Mouse (Mus musculus) midbrain, embryonic 12.5 days (tissue): ENCODE results near the gene Por. TPM values are rescaled to one million over a fixed set of nuclear protein-coding genes. Genes with fewer than 3 reads are reported as not detected.

Experiments used
- ATAC-seq: fragments of 200-750 bp; cut with Nextera tagmentation; 2 replicates; pipeline ENCODE4 v1.8.0; 2017; ENCODE audit warnings: low read depth, moderate TSS enrichment, moderate library complexity; ENCODE audit not compliant: low FRiP score
- H3K27ac ChIP-seq: fragments of 300-500 bp; sonication (generic); replicated peaks from 2 replicates; pipeline ENCODE4 v1.5.1; 2016; ENCODE audit warnings: mild to moderate bottlenecking
- H3K27me3 ChIP-seq: fragments of 300-500 bp; sonication (generic); 2 replicates; pipeline ENCODE4 v1.6.1; 2016; ENCODE audit warnings: mild to moderate bottlenecking
- H3K36me3 ChIP-seq: fragments of 300-500 bp; sonication (generic); 2 replicates; pipeline ENCODE4 v1.6.1; 2016
- H3K4me1 ChIP-seq: fragments of 300-500 bp; sonication (generic); 2 replicates; pipeline ENCODE4 v1.6.1; 2016
- H3K4me2 ChIP-seq: fragments of 300-500 bp; sonication (generic); replicated peaks from 2 replicates; pipeline ENCODE4 v1.6.1; 2016; ENCODE audit warnings: mild to moderate bottlenecking, moderate library complexity
- H3K4me3 ChIP-seq: fragments of 300-500 bp; sonication (generic); 2 replicates; pipeline ENCODE4 v1.5.1; 2016; ENCODE audit warnings: mild to moderate bottlenecking
- H3K9ac ChIP-seq: fragments of 300-500 bp; sonication (generic); replicated peaks from 2 replicates; pipeline ENCODE4 v1.6.1; 2016; ENCODE audit warnings: mild to moderate bottlenecking, moderate library complexity
- H3K9me3 ChIP-seq: fragments of 300-500 bp; sonication (generic); 2 replicates; pipeline ENCODE4 v1.6.1; 2016; ENCODE audit warnings: mild to moderate bottlenecking
- WGBS: fragments of 180-500 bp; shearing (Covaris S2); methylation state at CpG from one replicate; pipeline ENCODE4 v1.1.7; 2016; 5-methylcytosine and 5-hydroxymethylcytosine counted together
- polyA plus RNA-seq: library from polyadenylated mRNA; unstranded; fragments of >200 nt; fragmentation: Nextera tagmentation; extraction: Ambion mirVana; gene quantifications from 2 replicates; pipeline ENCODE4 v1.2.1, GENCODE M21; 2016

The Por gene
- polyA plus RNA-seq, 1 experiment from 2014 or later, result 145 TPM

- Histone ChIP-seq H3K36me3 (peaks cover 55% of the 10 kb centered on the region), H3K4me1 (peaks cover 3% of the 10 kb centered on the region; the same call in 1 of the 2 replicates), H3K9me3 (no peaks in the 10 kb centered on the region), H3K4me2 (no peak overlapping the region), H3K27me3 (no peaks in the 10 kb centered on the region), H3K4me3 (no peak overlapping the region), H3K9ac (no peak overlapping the region), H3K27ac (no peak overlapping the region)
- WGBS, result 93% methylated on average over 4 of the region's 4 CpGs
- no peak for ATAC-seq
These were observed 35.5 kb downstream of the Por start for GRCm38 (mm10) chr5:135705383-135705782.

DNA sequence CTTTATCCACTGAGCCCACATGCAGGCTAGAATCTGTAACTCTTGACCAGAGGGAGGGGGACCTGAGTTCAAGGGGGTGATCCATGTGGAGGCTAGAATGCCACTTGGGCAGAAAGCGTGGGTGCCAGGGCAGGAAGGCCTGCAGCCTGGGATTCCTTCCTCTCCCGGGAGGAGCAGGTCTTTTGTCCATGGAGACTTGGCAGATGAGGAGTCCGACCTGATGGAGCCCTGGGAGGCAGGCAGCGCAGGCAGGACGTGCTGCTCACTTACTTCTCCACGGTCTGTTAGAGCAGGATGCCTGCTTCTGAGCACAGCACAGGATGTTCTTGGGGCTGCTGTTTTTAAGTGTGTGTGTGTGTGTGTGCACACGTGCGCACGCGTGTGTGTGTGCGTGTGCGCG lies 37.2 kb downstream of the Por start:
- Histone ChIP-seq H3K4me2 (no peak overlapping the region), H3K9ac (no peak overlapping the region), H3K27ac (no peak overlapping the region), H3K4me3 (no peak overlapping the region), H3K27me3 (no peaks in the 10 kb centered on the region), H3K4me1 (peaks cover 3% of the 10 kb centered on the region; the same call in 1 of the 2 replicates), H3K9me3 (no peaks in the 10 kb centered on the region), H3K36me3 (peaks cover 38% of the 10 kb centered on the region)
- ATAC-seq, result no peak
- WGBS, result 94% methylated on average over 13 of the region's 13 CpGs

GRCm38 (mm10) chr5:135707855-135708254 lies 38.0 kb downstream of the Por start:
- WGBS, result 70% methylated on average over 1 of the region's 1 CpGs
- Histone ChIP-seq H3K4me3 (no peak overlapping the region), H3K9ac (no peak overlapping the region), H3K4me1 (peaks cover 7% of the 10 kb centered on the region; the same call in 1 of the 2 replicates), H3K27me3 (no peaks in the 10 kb centered on the region), H3K36me3 (peaks cover 38% of the 10 kb centered on the region), H3K27ac (0 out of 2 replicates have a peak overlapping the region, but pooled peaks have one; percentile 15), H3K9me3 (no peaks in the 10 kb centered on the region), H3K4me2 (no peak overlapping the region)
- ATAC-seq, result no peak

DNA sequence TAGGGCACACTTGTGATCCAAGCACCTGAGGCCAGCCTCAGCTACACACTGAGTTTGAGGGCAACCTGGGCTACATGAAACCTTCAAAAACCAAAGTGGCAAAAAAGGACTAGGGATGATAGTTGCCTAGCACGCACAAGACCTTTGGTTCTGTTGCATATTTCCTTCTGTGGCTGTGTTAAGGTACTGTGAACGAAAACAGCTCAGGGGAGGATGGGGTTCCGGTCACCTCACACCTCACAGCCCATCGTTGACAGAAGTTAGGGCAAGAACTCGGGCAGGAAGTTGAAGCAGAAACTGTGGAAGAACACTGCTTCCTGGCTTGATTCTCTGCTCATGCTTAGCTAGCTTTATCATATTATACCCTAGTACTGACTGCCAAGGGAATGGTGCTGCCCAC lies 39.9 kb downstream of the Por start:
- WGBS, result 97% methylated on average over 5 of the region's 5 CpGs
- H3K4me1 ChIP-seq, result peaks cover 4% of the 10 kb centered on the region; the same call in 1 of the 2 replicates
- ATAC-seq, result no peak
- no peak overlapping the region for H3K4me2 ChIP-seq
- H3K36me3 ChIP-seq, result peaks cover 38% of the 10 kb centered on the region
- H3K9ac ChIP-seq, result no peak overlapping the region
- no peak overlapping the region for H3K4me3 ChIP-seq
- no peaks in the 10 kb centered on the region for H3K27me3 ChIP-seq
- no peak overlapping the region for H3K27ac ChIP-seq
- no peaks in the 10 kb centered on the region for H3K9me3 ChIP-seq

- Histone ChIP-seq H3K4me1 (peaks cover 4% of the 10 kb centered on the region; the same call in 1 of the 2 replicates), H3K9me3 (no peaks in the 10 kb centered on the region), H3K27me3 (no peaks in the 10 kb centered on the region), H3K27ac (no peak overlapping the region), H3K4me2 (no peak overlapping the region), H3K36me3 (peaks cover 39% of the 10 kb centered on the region), H3K4me3 (no peak overlapping the region), H3K9ac (no peak overlapping the region)
- no peak for ATAC-seq
- WGBS, result 91% methylated on average over 7 of the region's 7 CpGs
These were observed 40.9 kb downstream of the Por start for GRCm38 (mm10) chr5:135710599-135711214.

DNA sequence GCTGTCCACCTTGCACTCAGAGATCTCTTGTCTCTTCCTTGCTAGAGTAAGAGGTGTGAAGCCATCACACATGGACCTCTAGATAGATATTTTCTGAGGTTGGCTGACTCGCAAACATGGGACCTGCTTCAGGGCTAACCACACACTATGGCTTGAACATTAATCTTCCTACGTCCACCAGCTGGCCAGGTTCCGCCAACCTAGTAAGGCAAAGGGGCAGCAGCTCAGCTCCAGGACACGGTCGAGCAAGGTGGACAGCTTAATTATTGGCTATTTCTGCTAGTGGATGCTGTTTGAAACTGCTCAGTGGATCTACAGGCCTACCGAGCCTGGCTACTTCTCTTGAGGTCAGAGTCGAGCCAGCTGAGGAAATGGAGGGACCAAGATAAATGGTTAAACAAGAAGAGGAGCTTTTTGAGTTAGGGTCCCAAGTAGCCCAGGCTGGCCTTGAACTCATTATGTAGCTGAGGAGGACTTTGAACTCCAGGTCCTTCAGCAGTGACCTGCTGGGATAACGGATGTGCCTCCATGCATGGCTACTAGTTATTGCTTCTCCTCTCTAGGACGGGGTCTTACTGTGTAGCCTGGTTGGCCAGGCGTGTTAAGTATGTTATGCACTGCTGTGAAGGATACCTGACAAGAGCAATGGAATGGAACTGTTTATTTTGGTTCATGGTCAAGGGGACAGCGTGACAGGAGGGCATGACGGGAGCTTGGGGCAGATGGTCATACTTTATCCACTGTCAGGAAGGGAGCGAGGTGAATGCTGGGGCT lies 41.9 kb downstream of the Por start:
- Histone ChIP-seq H3K9ac (no peak overlapping the region), H3K27ac (no peak overlapping the region), H3K4me1 (peaks cover 4% of the 10 kb centered on the region; the same call in 1 of the 2 replicates), H3K4me3 (no peak overlapping the region), H3K4me2 (no peak overlapping the region), H3K27me3 (no peaks in the 10 kb centered on the region), H3K9me3 (no peaks in the 10 kb centered on the region), H3K36me3 (peaks cover 42% of the 10 kb centered on the region)
- 90% methylated on average over 13 of the region's 13 CpGs for WGBS
- no peak for ATAC-seq

- Histone ChIP-seq H3K4me1 (peaks cover 4% of the 10 kb centered on the region; the same call in 1 of the 2 replicates), H3K9me3 (no peaks in the 10 kb centered on the region), H3K9ac (no peak overlapping the region), H3K4me2 (no peak overlapping the region), H3K27ac (no peak overlapping the region), H3K36me3 (peaks cover 41% of the 10 kb centered on the region), H3K27me3 (no peaks in the 10 kb centered on the region), H3K4me3 (no peak overlapping the region)
- ATAC-seq, result no peak
- WGBS, result 71% methylated on average over 4 of the region's 4 CpGs
These were observed 43.0 kb downstream of the Por start for GRCm38 (mm10) chr5:135712803-135713202.

DNA sequence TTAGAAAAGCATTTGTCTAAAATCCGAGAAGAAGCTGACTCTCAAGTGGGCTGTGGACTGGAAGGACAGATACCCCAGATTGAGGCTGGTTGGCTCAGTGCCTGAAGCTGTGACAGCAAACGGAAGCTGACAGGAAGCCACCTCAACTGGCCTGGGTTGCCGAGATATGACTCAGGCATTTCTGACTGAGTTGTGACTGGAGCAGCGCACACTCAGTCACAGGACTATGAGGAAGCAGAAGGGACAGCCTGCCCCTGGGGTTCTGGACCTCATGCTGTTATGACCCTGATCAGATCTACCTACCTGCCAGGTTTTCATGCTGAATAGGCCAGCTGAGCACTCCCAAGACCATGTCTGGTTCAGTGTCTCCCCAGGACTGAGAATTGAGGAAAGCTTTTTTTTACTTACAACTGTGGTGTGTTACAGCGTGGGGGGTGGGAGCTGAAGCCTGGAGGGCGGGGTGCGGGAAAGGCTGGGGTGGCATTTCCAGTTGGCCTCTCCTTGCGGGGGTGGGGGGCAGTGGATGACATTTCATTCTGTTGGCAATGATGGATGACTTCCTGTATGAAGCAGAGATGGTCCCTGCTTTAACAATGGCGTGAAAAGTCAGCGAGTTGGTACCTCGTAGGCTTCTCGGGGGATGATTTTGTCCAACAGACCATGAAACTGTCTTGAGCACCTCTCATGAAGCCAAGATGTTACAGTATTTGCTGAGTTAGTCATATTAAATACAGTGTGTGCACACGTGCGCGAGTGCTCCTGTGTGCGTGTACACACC lies 43.8 kb downstream of the Por start:
- Histone ChIP-seq H3K4me2 (no peak overlapping the region), H3K27ac (no peak overlapping the region), H3K4me3 (no peak overlapping the region), H3K9me3 (no peaks in the 10 kb centered on the region), H3K27me3 (no peaks in the 10 kb centered on the region), H3K4me1 (peaks cover 4% of the 10 kb centered on the region; the same call in 1 of the 2 replicates), H3K36me3 (peaks cover 41% of the 10 kb centered on the region), H3K9ac (no peak overlapping the region)
- WGBS, result 85% methylated on average over 16 of the region's 16 CpGs
- ATAC-seq, result no peak

DNA sequence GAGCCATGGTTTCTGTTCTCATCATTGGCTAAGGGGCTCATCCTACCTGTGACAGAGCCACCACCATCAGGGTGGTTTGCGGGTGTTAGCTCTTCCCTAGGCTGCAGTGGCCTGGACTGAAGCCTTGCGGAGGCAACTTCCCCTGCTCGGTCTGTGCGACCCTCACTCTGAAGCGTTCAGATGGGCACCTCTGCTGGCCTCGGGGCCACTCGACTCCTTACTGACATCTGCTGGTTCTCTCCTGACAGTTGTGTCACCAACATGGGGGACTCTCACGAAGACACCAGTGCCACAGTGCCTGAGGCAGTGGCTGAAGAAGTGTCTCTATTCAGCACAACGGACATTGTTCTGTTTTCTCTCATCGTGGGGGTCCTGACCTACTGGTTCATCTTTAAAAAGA lies 45.8 kb downstream of the Por start:
- Histone ChIP-seq H3K9me3 (no peaks in the 10 kb centered on the region), H3K4me1 (peaks cover 4% of the 10 kb centered on the region; the same call in 1 of the 2 replicates), H3K27me3 (no peaks in the 10 kb centered on the region), H3K9ac (no peak overlapping the region), H3K4me2 (no peak overlapping the region), H3K27ac (no peak overlapping the region), H3K4me3 (no peak overlapping the region), H3K36me3 (peaks cover 37% of the 10 kb centered on the region)
- WGBS, result 52% methylated on average over 10 of the region's 10 CpGs
- ATAC-seq, result no peak

- peaks cover 35% of the 10 kb centered on the region for H3K36me3 ChIP-seq
- no peaks in the 10 kb centered on the region for H3K9me3 ChIP-seq
- no peak overlapping the region for H3K4me3 ChIP-seq
- H3K27me3 ChIP-seq, result no peaks in the 10 kb centered on the region
- H3K27ac ChIP-seq, result no peak overlapping the region
- WGBS, result 83% methylated on average over 10 of the region's 10 CpGs
- no peak for ATAC-seq
- peaks cover 15% of the 10 kb centered on the region for H3K4me1 ChIP-seq
- H3K9ac ChIP-seq, result no peak overlapping the region
- H3K4me2 ChIP-seq, result no peak overlapping the region
These were observed 49.8 kb downstream of the Por start for GRCm38 (mm10) chr5:135719586-135720120.

DNA sequence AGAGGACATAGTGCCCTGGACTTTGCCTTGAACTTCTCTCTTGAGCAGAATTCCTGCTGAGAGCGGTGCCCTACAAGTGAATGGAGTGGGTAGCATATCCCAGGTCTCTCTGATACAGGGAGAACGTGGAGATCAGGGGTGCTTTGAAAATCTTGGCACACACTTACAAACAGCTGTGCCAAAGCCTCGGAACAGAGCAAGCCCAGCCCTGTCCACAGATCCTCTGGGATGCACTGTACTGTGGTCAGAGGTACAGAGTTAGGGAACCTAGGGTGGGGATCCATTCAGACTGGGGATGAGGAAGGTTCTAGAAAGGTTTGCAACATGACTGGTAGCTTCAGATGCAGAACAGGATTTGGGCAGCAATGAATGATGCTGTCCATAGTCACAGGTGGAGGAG lies 50.3 kb downstream of the Por start:
- 87% methylated on average over 3 of the region's 3 CpGs for WGBS
- Histone ChIP-seq H3K4me1 (peaks cover 20% of the 10 kb centered on the region), H3K27ac (no peak overlapping the region), H3K9me3 (no peaks in the 10 kb centered on the region), H3K36me3 (peaks cover 35% of the 10 kb centered on the region), H3K4me2 (no peak overlapping the region), H3K4me3 (no peak overlapping the region), H3K9ac (no peak overlapping the region), H3K27me3 (no peaks in the 10 kb centered on the region)
- no peak for ATAC-seq
